Mouse (Mus musculus) liver, postnatal 0 days (tissue): ENCODE measurements around the gene Slc6a5. TPM values are rescaled to one million over a fixed set of nuclear protein-coding genes. Genes with fewer than 3 reads are reported as not detected.

Source experiments
- ATAC-seq: fragments of 200-750 bp; cut with Nextera tagmentation; 2 replicates; pipeline ENCODE4 v1.8.0; 2017; ENCODE audit warnings: mild to moderate bottlenecking, moderate library complexity
- DNase-seq: peaks from one replicate; pipeline ENCODE4 v3.0.0-alpha.2; 2016
- H3K27ac ChIP-seq: fragments of 300-500 bp; sonication (generic); 2 replicates; pipeline ENCODE4 v1.5.1; 2014; ENCODE audit warnings: antibody characterized with exemption, moderate library complexity, mild to moderate bottlenecking, low read depth
- H3K27me3 ChIP-seq: fragments of 300-500 bp; sonication (generic); 2 replicates; pipeline ENCODE4 v1.6.1; 2014; ENCODE audit warnings: low read length, control low read depth, mixed read lengths; ENCODE audit not compliant: insufficient read depth
- H3K36me3 ChIP-seq: fragments of 300-500 bp; sonication (generic); replicated peaks from 2 replicates; pipeline ENCODE4 v1.6.1; 2014; ENCODE audit warnings: mild to moderate bottlenecking, control low read depth, low read length, moderate library complexity, mixed read lengths; ENCODE audit not compliant: insufficient read depth
- H3K4me1 ChIP-seq: fragments of 300-500 bp; sonication (generic); 2 replicates; pipeline ENCODE4 v1.6.1; 2014; ENCODE audit warnings: antibody characterized with exemption, mild to moderate bottlenecking, control low read depth; ENCODE audit not compliant: insufficient read depth
- H3K4me2 ChIP-seq: fragments of 300-500 bp; sonication (generic); 2 replicates; pipeline ENCODE4 v1.6.1; 2014; ENCODE audit warnings: low read depth, mild to moderate bottlenecking, low read length, moderate library complexity, mixed read lengths
- H3K4me3 ChIP-seq: fragments of 300-500 bp; sonication (generic); 2 replicates; pipeline ENCODE4 v1.5.1; 2014; ENCODE audit warnings: low read depth, low read length
- H3K9ac ChIP-seq: fragments of 300-500 bp; sonication (generic); replicated peaks from 2 replicates; pipeline ENCODE4 v1.6.1; 2014; ENCODE audit warnings: mild to moderate bottlenecking, moderate library complexity
- H3K9me3 ChIP-seq: fragments of 300-500 bp; sonication (generic); 2 replicates; pipeline ENCODE4 v1.6.1; 2016; ENCODE audit warnings: mild to moderate bottlenecking, control low read depth, low read length, mixed read lengths
- CTCF ChIP-seq: sonication (generic); IDR thresholded peaks from 2 replicates; pipeline ENCODE4 v1.5.1; 2016; ENCODE audit warnings: antibody characterized with exemption, low read depth
- EP300 ChIP-seq: IDR thresholded peaks from 2 replicates; pipeline ENCODE4 v1.6.1; 2016; ENCODE audit warnings: antibody characterized with exemption, low read depth, mild to moderate bottlenecking
- WGBS: fragments of 180-500 bp; shearing (Covaris S2); extraction: QIAGEN DNeasy Blood & Tissue Kit; methylation state at CpG from one replicate; pipeline ENCODE4 v1.1.7; 2014; ENCODE audit not compliant: insufficient replicate concordance; 5-methylcytosine and 5-hydroxymethylcytosine counted together
- polyA plus RNA-seq: library from polyadenylated mRNA; unstranded; fragments of >200 nt; fragmentation: Nextera tagmentation; extraction: Ambion mirVana; gene quantifications from 2 replicates; pipeline ENCODE4 v1.2.1, GENCODE M21; 2015

Gene Slc6a5
- not detected in 2 replicates for polyA plus RNA-seq

GRCm38 (mm10) chr7:49909850-49910249, at the start of gene Slc6a5:
Gene Slc6a5, plus strand, starts transcription at chr7:49910146.
- no peaks in the 10 kb centered on the region for H3K9me3 ChIP-seq
- no peak within 1 kb of the TSS for H3K4me3 ChIP-seq
- DNase-seq, result no peak
- H3K27me3 ChIP-seq, result peaks cover 90% of the 10 kb centered on the region
- H3K36me3 ChIP-seq, result no peaks in the 10 kb centered on the region
- no peaks in the 10 kb centered on the region for H3K4me1 ChIP-seq
- no peak within 1 kb of the TSS for H3K4me2 ChIP-seq
- 5% methylated on average over 15 of the region's 15 CpGs for WGBS
- H3K27ac ChIP-seq, result no peak within 1 kb of the TSS
- TF ChIP-seq EP300 (no peak), CTCF (no peak)
- no peak within 1 kb of the TSS for H3K9ac ChIP-seq
- ATAC-seq, result no peak

- Histone ChIP-seq H3K4me2 (no peak overlapping the region), H3K9me3 (no peaks in the 10 kb centered on the region), H3K9ac (no peak overlapping the region), H3K4me1 (no peaks in the 10 kb centered on the region), H3K27ac (no peak overlapping the region), H3K27me3 (no peaks in the 10 kb centered on the region), H3K4me3 (no peak overlapping the region), H3K36me3 (0 out of 2 replicates have a peak, but pooled peaks cover 16% of the 10 kb centered on the region)
- WGBS, result 84% methylated on average over 2 of the region's 2 CpGs
- no peak for ATAC-seq
- DNase-seq, result no peak
- no peak for TF ChIP-seq CTCF
- TF ChIP-seq EP300, result no peak
Measured at GRCm38 (mm10) chr7:49861196-49861595, 48.8 kb upstream of the Slc6a5 start.

- DNase-seq (no peak), ATAC-seq (no peak)
- Histone ChIP-seq H3K9ac (no peak overlapping the region), H3K36me3 (0 out of 2 replicates have a peak, but pooled peaks cover 7% of the 10 kb centered on the region), H3K27ac (no peak overlapping the region), H3K4me2 (no peak overlapping the region), H3K4me1 (no peaks in the 10 kb centered on the region), H3K27me3 (no peaks in the 10 kb centered on the region), H3K9me3 (no peaks in the 10 kb centered on the region), H3K4me3 (no peak overlapping the region)
- WGBS, result 69% methylated on average over 3 of the region's 3 CpGs
- TF ChIP-seq EP300, result no peak
- TF ChIP-seq CTCF, result no peak
Measured at GRCm38 (mm10) chr7:49863753-49864152, 46.2 kb upstream of the Slc6a5 start.

DNA sequence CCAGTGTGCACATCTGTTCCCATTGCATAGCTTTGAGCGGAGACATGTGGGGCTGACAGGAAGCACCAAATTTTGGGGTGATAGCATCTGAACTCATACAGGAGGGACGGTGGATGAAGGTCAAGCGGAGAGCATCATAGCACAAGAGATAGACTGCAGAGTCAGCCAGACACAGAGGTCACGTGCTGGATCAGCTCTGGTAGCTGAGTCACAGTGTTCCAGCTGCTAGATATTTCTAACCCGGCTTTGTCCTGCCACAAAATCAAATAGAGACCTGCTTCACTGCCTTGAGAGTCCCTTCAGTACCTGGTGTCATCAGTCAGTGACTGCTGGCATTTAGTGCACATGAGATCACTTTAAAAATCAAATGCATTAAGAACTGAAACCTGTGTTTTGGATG, 40.3 kb upstream of the Slc6a5 start:
- Histone ChIP-seq H3K27me3 (no peaks in the 10 kb centered on the region), H3K4me1 (no peaks in the 10 kb centered on the region), H3K36me3 (no peaks in the 10 kb centered on the region), H3K4me3 (no peak overlapping the region), H3K27ac (no peak overlapping the region), H3K4me2 (no peak overlapping the region), H3K9me3 (no peaks in the 10 kb centered on the region), H3K9ac (no peak overlapping the region)
- no peak for DNase-seq
- TF ChIP-seq EP300, result no peak
- TF ChIP-seq CTCF, result no peak
- ATAC-seq, result no peak
- 66% methylated on average over 5 of the region's 5 CpGs for WGBS

GRCm38 (mm10) chr7:49870276-49870675, 39.7 kb upstream of the Slc6a5 start:
- H3K27ac ChIP-seq, result no peak overlapping the region
- no peak for DNase-seq
- no peak overlapping the region for H3K4me3 ChIP-seq
- WGBS, result 59% methylated on average over 3 of the region's 3 CpGs
- no peaks in the 10 kb centered on the region for H3K9me3 ChIP-seq
- TF ChIP-seq EP300 (no peak), CTCF (no peak)
- no peaks in the 10 kb centered on the region for H3K4me1 ChIP-seq
- H3K36me3 ChIP-seq, result no peaks in the 10 kb centered on the region
- ATAC-seq, result no peak
- no peaks in the 10 kb centered on the region for H3K27me3 ChIP-seq
- no peak overlapping the region for H3K9ac ChIP-seq
- H3K4me2 ChIP-seq, result no peak overlapping the region

DNA sequence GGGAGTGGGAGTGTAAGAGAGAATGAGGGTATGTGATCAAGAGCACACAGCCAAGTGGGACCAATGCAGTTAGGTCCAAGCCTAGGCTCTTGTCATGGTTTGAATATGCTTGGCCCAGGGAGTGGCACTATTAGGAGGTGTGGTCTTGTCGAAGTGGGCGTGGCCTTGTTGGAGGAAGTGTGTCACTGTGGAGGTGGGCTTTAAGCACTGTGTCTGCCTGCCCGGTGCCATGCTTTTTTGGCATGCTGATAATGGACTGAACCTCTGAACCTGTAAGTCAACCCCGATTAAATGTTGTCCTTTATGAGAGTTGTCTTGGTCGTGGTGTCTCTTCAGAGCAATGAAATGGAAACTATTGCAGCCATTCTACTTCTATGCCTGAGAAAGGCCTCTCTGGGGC, 32.6 kb upstream of the Slc6a5 start:
- Histone ChIP-seq H3K4me3 (no peak overlapping the region), H3K4me2 (no peak overlapping the region), H3K27me3 (no peaks in the 10 kb centered on the region), H3K9me3 (no peaks in the 10 kb centered on the region), H3K36me3 (no peaks in the 10 kb centered on the region), H3K9ac (no peak overlapping the region), H3K27ac (no peak overlapping the region), H3K4me1 (no peaks in the 10 kb centered on the region)
- no peak for ATAC-seq
- no peak for DNase-seq
- 65% methylated on average over 5 of the region's 5 CpGs for WGBS
- TF ChIP-seq EP300, result no peak
- TF ChIP-seq CTCF, result no peak

DNA sequence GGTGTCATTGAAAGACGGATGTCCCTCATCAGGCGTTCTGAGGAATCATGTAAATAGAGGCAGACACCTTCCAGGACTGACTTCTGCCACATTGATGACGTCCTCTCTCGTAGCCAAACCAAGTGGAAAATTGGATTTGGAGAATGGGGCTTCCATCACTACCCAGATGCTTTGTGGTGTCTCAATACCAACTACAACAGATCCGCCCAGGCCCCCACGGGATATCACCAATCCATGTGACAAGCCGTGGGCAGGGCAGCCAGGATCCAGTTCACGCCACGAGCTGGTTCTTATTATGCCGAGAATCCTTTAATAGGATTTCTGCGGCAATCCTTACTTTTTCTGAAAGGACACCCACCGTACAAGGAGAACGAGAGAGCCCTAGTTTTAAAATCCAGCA, 30.9 kb upstream of the Slc6a5 start:
- ATAC-seq (no peak), DNase-seq (no peak)
- H3K4me3 ChIP-seq, result no peak overlapping the region
- no peaks in the 10 kb centered on the region for H3K27me3 ChIP-seq
- no peak overlapping the region for H3K9ac ChIP-seq
- H3K9me3 ChIP-seq, result no peaks in the 10 kb centered on the region
- H3K36me3 ChIP-seq, result no peaks in the 10 kb centered on the region
- H3K4me2 ChIP-seq, result no peak overlapping the region
- no peak overlapping the region for H3K27ac ChIP-seq
- H3K4me1 ChIP-seq, result no peaks in the 10 kb centered on the region
- TF ChIP-seq CTCF, result no peak
- TF ChIP-seq EP300, result no peak
- 85% methylated on average over 13 of the region's 13 CpGs for WGBS
